Mouse (Mus musculus) cerebral cortex, adult 2 months (tissue): ENCODE results near the gene Cds1.

Source experiments
- WGBS: fragments of 180-500 bp; shearing (Covaris S2); methylation state at CpG from one replicate; pipeline ENCODE4 v1.1.7; 2018; 5-methylcytosine and 5-hydroxymethylcytosine counted together

Gene Cds1

GRCm38 (mm10) chr5:101779376-101779863 is 14.5 kb downstream of the Cds1 start:
- WGBS = 56% methylated on average over 15 of the region's 15 CpGs

DNA sequence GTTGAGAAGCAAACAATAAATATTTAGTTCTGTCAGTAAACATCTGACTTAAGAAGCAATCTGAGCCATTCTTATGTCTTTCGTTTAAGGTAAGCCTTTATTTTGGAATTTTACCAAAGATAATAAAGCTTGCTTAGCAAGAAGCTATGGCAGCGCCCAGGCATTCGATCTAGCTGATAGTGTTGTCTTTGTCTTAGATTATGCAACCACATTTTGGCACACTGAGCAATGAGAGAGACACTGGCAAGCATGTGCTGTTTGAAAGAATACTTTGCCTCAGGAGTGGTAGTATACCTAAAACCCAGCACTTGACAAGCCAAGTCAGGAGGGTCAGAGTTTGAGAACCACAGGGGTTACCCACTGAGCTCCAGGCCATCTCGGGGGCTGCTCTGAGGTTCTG is 16.0 kb downstream of the Cds1 start:
- 44% methylated on average over 4 of the region's 4 CpGs for WGBS

DNA sequence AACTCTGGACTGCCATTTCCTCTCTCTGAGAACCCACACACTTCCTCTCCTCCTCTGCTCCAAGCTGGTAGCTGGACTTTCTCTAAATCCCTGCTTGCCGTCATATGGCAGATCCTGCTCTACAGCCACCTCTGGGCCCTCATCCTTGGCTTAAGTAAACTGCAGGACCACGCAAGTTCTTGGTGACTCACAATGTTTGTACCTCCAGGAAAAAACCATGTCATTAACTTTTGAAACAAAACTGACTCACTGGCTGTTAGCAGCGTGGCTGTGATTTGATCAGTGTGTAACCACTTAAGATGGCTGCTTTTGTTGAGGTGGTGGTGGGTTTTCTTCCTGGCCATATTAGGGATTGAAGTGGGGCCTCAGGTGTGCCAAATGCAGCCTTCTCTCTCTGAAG is 19.4 kb downstream of the Cds1 start:
- 53% methylated on average over 3 of the region's 3 CpGs for WGBS

DNA sequence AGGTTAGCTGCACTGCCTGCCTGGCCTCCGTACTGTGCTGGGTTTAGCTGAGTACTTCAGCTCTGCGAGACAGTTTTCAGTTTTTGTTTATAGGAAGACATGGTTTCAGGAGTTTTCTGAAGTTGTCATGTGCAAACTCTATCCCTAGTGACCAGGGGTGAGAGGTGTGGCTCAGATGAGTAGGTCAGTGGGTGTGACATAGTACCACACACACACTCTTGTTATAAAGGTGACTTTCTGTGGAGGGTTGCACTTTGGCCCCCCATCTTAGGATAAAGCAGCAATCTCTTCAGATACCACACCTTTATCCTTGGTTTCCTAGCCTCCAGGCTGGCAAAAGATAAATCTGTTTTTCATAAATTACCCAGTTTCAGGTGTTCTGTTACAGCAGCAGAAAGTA is 19.9 kb downstream of the Cds1 start:
- 89% methylated on average over 2 of the region's 2 CpGs for WGBS

- WGBS = 80% methylated on average over 4 of the region's 4 CpGs
Observed at GRCm38 (mm10) chr5:101785921-101786614, 21.1 kb downstream of the Cds1 start.

- WGBS = 69% methylated on average over 5 of the region's 5 CpGs
Observed at GRCm38 (mm10) chr5:101790560-101790959, 25.6 kb downstream of the Cds1 start.

GRCm38 (mm10) chr5:101792665-101793064 is 27.7 kb downstream of the Cds1 start:
- 63% methylated on average over 4 of the region's 4 CpGs for WGBS

- 85% methylated on average over 2 of the region's 2 CpGs for WGBS
Observed at GRCm38 (mm10) chr5:101801891-101802290, 37.0 kb downstream of the Cds1 start.

GRCm38 (mm10) chr5:101802358-101803022 is 37.6 kb downstream of the Cds1 start:
- WGBS = 76% methylated on average over 9 of the region's 9 CpGs

- WGBS = 80% methylated on average over 6 of the region's 6 CpGs
Observed at GRCm38 (mm10) chr5:101811296-101812169, 46.6 kb downstream of the Cds1 start.

GRCm38 (mm10) chr5:101816822-101817221 is 51.9 kb downstream of the Cds1 start:
- 70% methylated on average over 7 of the region's 7 CpGs for WGBS

GRCm38 (mm10) chr5:101819216-101819615 is 54.3 kb downstream of the Cds1 start:
- WGBS = 80% methylated on average over 10 of the region's 10 CpGs

DNA sequence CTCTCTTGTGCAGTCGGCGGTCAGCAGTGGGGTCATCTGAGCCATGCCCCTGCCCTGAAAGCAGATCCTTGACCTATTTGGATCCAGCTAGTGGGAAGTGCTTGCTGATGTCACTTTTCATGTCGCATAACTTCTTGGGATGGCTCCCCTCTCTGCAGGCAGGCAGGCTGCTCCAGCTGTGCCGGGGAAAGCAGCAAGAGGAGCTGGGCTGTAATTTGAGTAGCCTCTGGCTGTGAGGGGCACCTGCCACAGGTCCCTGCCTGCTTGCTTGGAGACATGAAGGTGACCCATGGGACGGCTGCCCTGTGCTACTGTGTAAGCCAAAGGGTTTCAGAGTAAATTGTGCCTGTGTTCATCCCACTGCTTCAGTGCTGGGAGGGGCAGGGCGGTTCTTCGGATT is 54.9 kb downstream of the Cds1 start:
- 56% methylated on average over 7 of the region's 7 CpGs for WGBS

- WGBS = 88% methylated on average over 8 of the region's 8 CpGs
Observed at GRCm38 (mm10) chr5:101821052-101821451, 56.1 kb downstream of the Cds1 start.

DNA sequence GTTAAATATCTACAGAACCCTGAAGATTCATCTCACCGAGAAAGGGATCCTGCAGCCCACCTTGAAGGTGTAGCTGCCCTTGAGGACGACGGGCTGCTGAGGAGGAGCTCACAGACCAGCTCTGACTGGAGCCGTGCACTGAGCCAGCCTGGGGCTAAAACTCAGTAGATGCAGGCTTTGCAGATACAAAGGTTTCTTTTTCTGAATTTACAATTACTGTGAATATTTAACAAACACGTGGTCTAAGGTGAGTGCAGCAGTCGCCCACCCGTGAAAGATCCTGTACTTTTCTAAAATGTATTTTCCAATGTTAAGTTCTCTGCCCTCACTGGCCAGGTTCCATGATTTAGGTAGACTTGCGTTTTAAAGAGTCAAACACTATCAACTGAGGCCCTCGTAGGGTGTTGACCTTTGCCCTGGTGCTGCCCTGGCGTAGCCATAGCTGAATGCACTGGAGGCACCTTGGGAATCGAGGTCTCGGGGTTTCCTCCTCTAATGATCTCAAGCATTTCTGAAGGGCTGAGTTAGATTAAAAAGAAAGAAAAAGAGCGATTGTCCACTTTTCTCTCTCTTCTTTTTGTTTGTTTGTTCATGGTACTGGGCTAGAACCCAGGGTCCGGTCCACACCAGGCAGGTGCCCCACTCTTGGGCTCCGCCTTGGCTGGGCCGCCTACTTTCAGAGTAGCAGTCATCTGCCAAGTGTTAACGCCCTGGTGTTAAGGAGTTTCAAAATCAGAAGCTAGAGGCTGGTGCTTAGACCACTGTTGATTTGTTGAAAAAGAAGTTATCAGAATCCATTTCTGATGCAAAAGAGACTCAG is 56.8 kb downstream of the Cds1 start:
- WGBS = 83% methylated on average over 17 of the region's 17 CpGs

DNA sequence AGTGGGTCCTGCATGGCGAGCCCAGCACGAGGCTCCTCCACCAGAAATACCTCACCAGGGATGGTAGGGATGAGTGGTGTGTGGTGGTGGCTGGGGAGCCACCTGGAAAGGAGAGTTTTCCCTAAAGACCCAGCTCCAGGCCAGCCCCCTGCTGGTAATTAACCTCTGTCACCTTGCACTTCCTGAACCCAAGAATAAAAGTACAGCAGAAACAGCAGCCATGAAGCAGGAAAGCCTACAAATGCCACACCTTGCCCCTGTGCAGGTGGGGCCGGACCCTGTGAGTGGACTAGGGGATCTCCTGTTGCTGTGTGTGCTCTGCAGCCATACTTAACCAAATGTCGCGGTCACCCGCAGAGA is 57.4 kb downstream of the Cds1 start:
- WGBS = 70% methylated on average over 6 of the region's 6 CpGs

- 30% methylated on average over 13 of the region's 13 CpGs for WGBS
Observed at GRCm38 (mm10) chr5:101825111-101825911, 60.4 kb downstream of the Cds1 start.

DNA sequence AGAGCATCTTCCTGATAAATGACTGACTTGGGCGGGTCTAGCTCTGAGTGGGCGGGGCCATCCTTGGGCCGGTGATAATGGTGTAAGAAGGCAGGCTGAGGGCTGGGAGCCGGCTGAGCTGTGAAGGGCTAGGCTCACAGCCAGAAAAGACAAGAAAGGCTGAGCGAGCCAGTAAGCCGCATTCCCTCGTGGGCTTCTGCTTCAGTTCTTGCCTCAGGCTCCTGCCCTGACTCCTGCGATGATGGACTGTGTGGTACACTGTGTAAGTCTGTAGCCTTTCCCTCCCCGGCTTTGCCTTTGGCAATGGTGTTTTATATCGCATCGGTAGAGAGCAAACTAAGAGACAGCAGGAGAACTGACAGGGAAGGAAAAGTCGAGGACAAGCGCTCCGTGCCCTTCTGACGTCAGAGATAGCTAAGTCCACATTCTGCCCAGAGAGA is 61.6 kb downstream of the Cds1 start:
- WGBS = 8% methylated on average over 15 of the region's 15 CpGs

- 50% methylated on average over 12 of the region's 12 CpGs for WGBS
Observed at GRCm38 (mm10) chr5:101827477-101827876, 62.5 kb downstream of the Cds1 start.

DNA sequence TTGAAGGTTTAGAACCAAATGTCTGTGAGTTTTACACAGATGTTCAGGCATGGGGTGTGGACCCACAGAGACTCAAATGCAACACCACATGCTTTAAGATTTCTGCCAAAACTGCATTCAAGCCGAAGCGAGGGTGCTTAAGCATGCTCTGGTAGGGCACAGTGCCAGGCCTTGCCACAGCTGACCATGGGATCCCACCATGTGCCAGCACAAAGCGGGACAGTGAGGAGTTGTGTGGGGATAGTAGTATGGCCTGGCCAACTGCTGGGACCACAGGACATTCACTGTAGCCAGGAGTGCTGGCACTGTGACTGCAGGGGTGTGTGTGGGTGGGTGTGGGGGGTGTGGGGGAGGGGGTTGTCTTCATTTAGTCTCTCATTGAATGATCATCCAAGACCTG is 64.0 kb downstream of the Cds1 start:
- WGBS = 71% methylated on average over 3 of the region's 3 CpGs

DNA sequence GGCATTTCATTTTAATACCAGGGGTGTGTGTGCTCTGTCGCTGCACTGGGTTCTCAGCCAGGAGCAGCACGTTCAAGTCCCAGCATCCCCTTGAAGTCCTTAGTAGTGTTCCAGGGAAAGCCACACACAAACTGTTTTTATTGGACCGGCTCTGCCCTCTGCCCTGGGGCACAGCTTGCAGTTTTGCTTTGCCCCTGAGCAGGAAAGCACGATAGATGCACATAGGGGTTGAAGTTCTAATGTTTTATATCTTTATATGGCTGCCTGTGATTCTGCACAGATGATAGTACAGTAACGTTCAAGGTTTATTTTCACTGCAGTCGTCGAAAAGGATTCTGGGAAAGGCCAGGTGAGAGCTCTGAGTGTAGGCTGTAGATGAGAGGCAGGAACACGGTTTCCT is 65.2 kb downstream of the Cds1 start:
- WGBS = 64% methylated on average over 8 of the region's 8 CpGs
